Mouse (Mus musculus) embryonic facial prominence, embryonic 11.5 days (tissue): Measurements from ENCODE around the gene Ppp1r14c. TPM values are rescaled to one million over a fixed set of nuclear protein-coding genes. Genes with fewer than 3 reads are reported as not detected.

Source experiments
- ATAC-seq: fragments of 200-750 bp; cut with Nextera tagmentation; replicated peaks from 2 replicates; pipeline ENCODE4 v1.8.0; 2017; ENCODE audit warnings: low read depth; ENCODE audit not compliant: insufficient number of reproducible peaks, low FRiP score, low TSS enrichment
- DNase-seq: peaks from one replicate; pipeline ENCODE4 v3.0.0-alpha.2; 2015; ENCODE audit warnings: low spot score
- H3K27ac ChIP-seq: fragments of 300-500 bp; sonication (generic); replicated peaks from 2 replicates; pipeline ENCODE4 v1.5.1; 2014; ENCODE audit warnings: mild to moderate bottlenecking, low read depth, low read length, control low read depth
- H3K27me3 ChIP-seq: fragments of 300-500 bp; sonication (generic); 2 replicates; pipeline ENCODE4 v1.6.1; 2014; ENCODE audit warnings: mild to moderate bottlenecking, low read length, moderate library complexity, mixed read lengths; ENCODE audit not compliant: control insufficient read depth, insufficient read depth
- H3K36me3 ChIP-seq: fragments of 300-500 bp; sonication (generic); replicated peaks from 2 replicates; pipeline ENCODE4 v1.6.1; 2014; ENCODE audit warnings: low read depth, mild to moderate bottlenecking, low read length, moderate library complexity, mixed read lengths; ENCODE audit not compliant: control insufficient read depth, insufficient read depth
- H3K4me1 ChIP-seq: fragments of 300-500 bp; sonication (generic); 2 replicates; pipeline ENCODE4 v1.6.1; 2014; ENCODE audit warnings: low read length, mixed read lengths; ENCODE audit not compliant: control insufficient read depth, insufficient read depth
- H3K4me2 ChIP-seq: fragments of 300-500 bp; sonication (generic); 2 replicates; pipeline ENCODE4 v1.6.1; 2014; ENCODE audit warnings: low read depth, mild to moderate bottlenecking, control low read depth, low read length, moderate library complexity
- H3K4me3 ChIP-seq: fragments of 300-500 bp; sonication (generic); 2 replicates; pipeline ENCODE4 v1.5.1; 2014; ENCODE audit warnings: low read depth, low read length, control low read depth
- H3K9ac ChIP-seq: fragments of 300-500 bp; sonication (generic); replicated peaks from 2 replicates; pipeline ENCODE4 v1.6.1; 2014; ENCODE audit warnings: mild to moderate bottlenecking, control low read depth, low read length
- H3K9me3 ChIP-seq: fragments of 300-500 bp; sonication (generic); replicated peaks from 2 replicates; pipeline ENCODE4 v1.6.1; 2016; ENCODE audit warnings: mild to moderate bottlenecking, low read length, inconsistent platforms, mixed read lengths; ENCODE audit not compliant: control insufficient read depth
- WGBS: fragments of 180-500 bp; shearing (Covaris S2); extraction: QIAGEN DNeasy Blood & Tissue Kit; methylation state at CpG from one replicate; pipeline ENCODE4 v1.1.7; 2014; 5-methylcytosine and 5-hydroxymethylcytosine counted together
- polyA plus RNA-seq: library from polyadenylated mRNA; unstranded; fragments of >200 nt; fragmentation: Nextera tagmentation; extraction: Ambion mirVana; gene quantifications from 2 replicates; pipeline ENCODE4 v1.2.1, GENCODE M21; 2014

Gene Ppp1r14c
- polyA plus RNA-seq, 1 experiment from 2014 or later, result 4.5 TPM

DNA sequence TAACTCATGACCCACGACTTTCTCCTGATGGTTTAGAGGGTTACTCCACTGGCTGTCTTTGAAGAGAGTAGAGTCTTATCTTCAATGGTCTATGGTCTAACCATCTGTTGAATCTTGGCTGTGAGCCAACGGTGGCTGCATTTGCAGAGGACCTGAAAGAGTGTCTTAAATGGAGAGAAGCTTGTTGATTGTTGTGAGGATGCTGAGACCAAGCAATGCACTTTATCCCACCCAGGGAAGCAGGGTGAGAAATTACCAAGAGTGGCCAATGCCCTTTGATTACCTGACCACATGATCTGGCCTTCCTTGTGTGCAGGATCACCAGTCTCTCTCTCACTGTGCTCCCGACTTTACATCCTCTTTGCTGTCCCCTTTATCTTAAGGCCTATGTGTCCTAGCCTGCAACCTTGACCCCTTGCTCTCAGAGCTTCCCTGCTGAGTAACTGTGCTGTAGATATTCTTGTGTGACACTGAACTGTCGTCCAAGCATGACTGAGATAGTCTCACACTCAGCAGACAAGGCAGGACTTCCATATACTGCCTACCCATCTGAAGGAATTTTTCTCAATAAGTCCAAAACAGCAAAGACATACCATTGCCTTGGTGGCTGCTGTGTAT lies 28.9 kb downstream of the Ppp1r14c start:
- DNase-seq (no peak), ATAC-seq (no peak)
- Histone ChIP-seq H3K9me3 (no peaks in the 10 kb centered on the region), H3K4me3 (no peak overlapping the region), H3K27ac (no peak overlapping the region), H3K4me2 (no peak overlapping the region), H3K27me3 (no peaks in the 10 kb centered on the region), H3K36me3 (no peaks in the 10 kb centered on the region), H3K9ac (no peak overlapping the region), H3K4me1 (no peaks in the 10 kb centered on the region)
- 84% methylated on average over 4 of the region's 4 CpGs for WGBS

DNA sequence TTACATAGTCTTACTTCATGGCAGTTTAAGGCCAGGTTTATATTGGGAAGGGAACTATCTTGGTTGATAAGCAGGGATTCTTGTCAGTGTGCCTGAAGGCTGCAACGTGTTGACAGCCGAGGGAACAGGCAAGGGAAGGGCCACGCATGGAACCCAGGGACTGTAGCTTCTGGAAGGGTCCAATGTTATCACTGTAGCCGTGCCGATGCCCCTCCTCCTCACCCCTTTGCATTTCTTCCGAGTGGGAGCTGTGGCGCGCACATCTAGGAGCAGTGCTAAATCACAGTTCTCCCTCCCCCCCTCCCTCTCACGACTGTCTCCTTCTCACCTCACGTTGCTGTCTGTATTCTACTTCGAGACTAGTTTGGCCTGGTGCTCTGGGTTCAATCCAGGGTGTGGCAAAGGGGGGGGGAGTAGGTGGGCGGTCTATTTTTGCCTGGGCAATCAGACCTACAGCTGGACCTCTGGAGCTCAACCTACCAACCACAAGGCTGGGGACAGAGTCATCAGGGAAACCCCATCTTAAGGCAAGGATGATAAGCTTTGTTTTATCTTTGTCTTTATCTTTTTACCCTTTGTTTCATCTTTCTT lies 29.6 kb downstream of the Ppp1r14c start:
- no peak overlapping the region for H3K4me3 ChIP-seq
- no peak for ATAC-seq
- H3K36me3 ChIP-seq, result no peaks in the 10 kb centered on the region
- no peaks in the 10 kb centered on the region for H3K27me3 ChIP-seq
- no peak for DNase-seq
- H3K9ac ChIP-seq, result no peak overlapping the region
- H3K4me1 ChIP-seq, result no peaks in the 10 kb centered on the region
- 86% methylated on average over 12 of the region's 12 CpGs for WGBS
- H3K27ac ChIP-seq, result no peak overlapping the region
- H3K4me2 ChIP-seq, result no peak overlapping the region
- no peaks in the 10 kb centered on the region for H3K9me3 ChIP-seq

DNA sequence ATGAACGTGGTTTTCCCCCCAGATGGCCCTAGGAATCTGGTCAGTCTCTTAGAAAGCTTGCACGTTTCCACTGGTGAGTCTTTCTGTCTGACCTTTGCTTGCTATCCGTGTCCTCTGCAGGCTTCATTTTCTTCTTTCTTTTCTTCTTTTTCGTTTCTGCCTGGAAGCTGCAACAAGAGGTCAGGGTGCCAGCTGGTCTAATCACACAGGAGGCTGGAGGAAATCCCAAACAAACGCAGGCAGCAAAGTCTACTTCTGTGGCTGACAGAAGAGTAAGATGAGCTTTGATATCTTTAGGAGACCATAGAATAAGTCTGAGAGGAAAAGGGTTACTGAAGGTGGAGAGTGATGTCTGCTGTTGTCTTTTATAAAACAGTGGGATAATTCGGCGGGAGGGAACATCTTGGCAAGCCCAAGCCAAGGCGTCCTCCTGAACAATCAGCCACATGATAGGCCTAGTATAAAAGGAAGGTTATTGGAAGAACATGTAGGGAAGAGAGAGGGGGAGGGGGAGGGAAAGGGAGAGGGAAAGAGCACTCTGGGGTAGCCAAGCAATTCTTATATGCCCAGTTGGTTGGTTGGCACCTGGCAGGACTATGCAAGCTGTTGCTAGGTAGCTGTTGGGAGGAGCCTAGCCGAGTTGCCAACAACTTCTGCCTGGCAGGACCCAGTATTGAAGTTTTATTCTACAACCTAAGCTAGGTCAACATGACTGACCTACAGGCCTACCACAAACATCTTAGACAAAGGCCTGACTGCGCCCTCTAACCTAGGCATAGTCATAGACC lies 30.3 kb downstream of the Ppp1r14c start:
- DNase-seq (no peak), ATAC-seq (no peak)
- WGBS, result 74% methylated on average over 10 of the region's 10 CpGs
- no peaks in the 10 kb centered on the region for H3K4me1 ChIP-seq
- H3K9ac ChIP-seq, result no peak overlapping the region
- no peaks in the 10 kb centered on the region for H3K9me3 ChIP-seq
- H3K36me3 ChIP-seq, result no peaks in the 10 kb centered on the region
- no peaks in the 10 kb centered on the region for H3K27me3 ChIP-seq
- H3K4me3 ChIP-seq, result no peak overlapping the region
- H3K4me2 ChIP-seq, result no peak overlapping the region
- H3K27ac ChIP-seq, result no peak overlapping the region

DNA sequence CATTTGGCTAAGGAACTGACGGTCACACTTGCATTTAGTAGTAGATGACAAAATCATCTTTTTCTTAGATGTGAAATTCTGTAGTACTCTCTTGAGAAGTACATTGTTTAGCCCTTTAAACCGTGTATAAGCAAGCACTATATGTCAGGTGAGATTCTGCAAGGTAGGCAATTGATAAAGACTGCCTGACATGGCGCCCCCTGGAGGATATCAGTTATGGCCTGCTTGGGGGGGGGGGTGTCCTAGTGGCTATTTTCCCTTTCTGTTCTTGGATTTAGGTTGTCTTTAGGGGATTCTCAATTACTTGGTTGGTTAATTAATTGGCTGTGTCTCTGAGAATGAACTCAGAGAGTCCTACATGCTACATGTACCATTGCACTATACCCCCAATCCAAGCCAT lies 31.5 kb downstream of the Ppp1r14c start:
- Histone ChIP-seq H3K4me2 (no peak overlapping the region), H3K9me3 (no peaks in the 10 kb centered on the region), H3K36me3 (no peaks in the 10 kb centered on the region), H3K27ac (no peak overlapping the region), H3K4me3 (no peak overlapping the region), H3K27me3 (no peaks in the 10 kb centered on the region), H3K9ac (no peak overlapping the region), H3K4me1 (no peaks in the 10 kb centered on the region)
- WGBS, result 83% methylated on average over 3 of the region's 3 CpGs
- ATAC-seq (no peak), DNase-seq (no peak)

DNA sequence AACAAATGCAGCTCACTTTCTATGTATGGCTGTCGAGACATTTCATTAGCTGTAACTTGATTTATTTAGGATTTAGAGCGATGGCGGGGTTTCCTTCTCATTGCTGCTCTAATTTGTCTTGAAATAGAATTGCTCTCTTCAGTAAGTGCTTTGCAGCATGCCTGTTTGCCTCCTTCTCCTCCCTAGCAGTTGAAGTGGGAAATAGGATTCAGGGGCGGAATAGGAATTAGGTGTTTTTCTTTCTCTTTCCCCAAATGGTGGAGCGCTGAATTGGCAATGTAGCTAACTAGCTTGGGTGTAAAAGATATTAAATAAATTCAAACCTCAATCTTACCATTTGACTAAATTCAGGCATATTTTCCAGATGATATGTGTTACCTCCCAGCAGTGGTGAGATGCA lies 32.2 kb downstream of the Ppp1r14c start:
- no peak overlapping the region for H3K4me3 ChIP-seq
- no peaks in the 10 kb centered on the region for H3K4me1 ChIP-seq
- no peak for ATAC-seq
- no peaks in the 10 kb centered on the region for H3K36me3 ChIP-seq
- no peaks in the 10 kb centered on the region for H3K9me3 ChIP-seq
- DNase-seq, result no peak
- no peak overlapping the region for H3K9ac ChIP-seq
- H3K27ac ChIP-seq, result no peak overlapping the region
- no peaks in the 10 kb centered on the region for H3K27me3 ChIP-seq
- 89% methylated on average over 5 of the region's 5 CpGs for WGBS
- no peak overlapping the region for H3K4me2 ChIP-seq

GRCm38 (mm10) chr10:3402284-3402683 lies 36.4 kb downstream of the Ppp1r14c start:
- Histone ChIP-seq H3K4me2 (no peak overlapping the region), H3K9ac (no peak overlapping the region), H3K4me3 (no peak overlapping the region), H3K27ac (no peak overlapping the region), H3K9me3 (no peaks in the 10 kb centered on the region), H3K36me3 (no peaks in the 10 kb centered on the region), H3K27me3 (no peaks in the 10 kb centered on the region), H3K4me1 (no peaks in the 10 kb centered on the region)
- ATAC-seq (no peak), DNase-seq (no peak)
- 60% methylated on average over 5 of the region's 5 CpGs for WGBS

DNA sequence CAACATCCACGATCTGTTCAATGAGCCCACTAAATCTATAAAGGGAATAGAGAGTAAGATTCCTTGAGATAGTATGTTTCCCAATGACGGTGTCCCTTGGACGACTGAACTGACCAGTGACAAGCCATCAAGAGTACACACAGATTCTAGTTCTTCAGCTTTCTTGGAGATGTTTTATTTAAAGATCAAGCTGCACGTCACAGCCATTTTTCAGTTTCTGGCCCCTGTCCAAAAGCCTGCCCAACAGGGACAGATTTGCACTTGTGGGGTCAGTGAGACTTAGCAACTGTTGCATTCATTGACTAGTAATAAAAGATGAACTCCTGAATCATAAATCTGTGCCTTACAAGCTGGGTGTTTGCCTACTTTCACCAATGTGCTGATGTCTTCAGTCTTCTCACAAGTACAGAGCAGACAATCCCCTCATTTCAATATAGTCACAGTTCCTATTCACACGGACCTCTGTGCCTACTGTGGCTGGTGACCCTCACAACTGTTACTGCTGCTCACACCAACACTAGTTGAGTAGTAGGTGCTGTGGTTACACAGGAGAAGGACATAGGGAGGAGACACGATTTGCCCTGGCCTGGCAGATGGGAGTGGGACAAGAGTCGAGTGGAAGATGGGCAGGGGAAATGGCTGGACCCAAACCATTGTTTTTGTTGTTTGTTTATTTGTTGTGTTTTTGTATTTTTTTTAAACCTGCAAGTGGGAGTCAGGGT lies 37.7 kb downstream of the Ppp1r14c start:
- Histone ChIP-seq H3K4me3 (no peak overlapping the region), H3K4me1 (no peaks in the 10 kb centered on the region), H3K27ac (no peak overlapping the region), H3K36me3 (no peaks in the 10 kb centered on the region), H3K9me3 (no peaks in the 10 kb centered on the region), H3K4me2 (no peak overlapping the region), H3K9ac (no peak overlapping the region), H3K27me3 (no peaks in the 10 kb centered on the region)
- 80% methylated on average over 7 of the region's 7 CpGs for WGBS
- ATAC-seq (no peak), DNase-seq (no peak)

GRCm38 (mm10) chr10:3404362-3404761 lies 38.5 kb downstream of the Ppp1r14c start:
- no peaks in the 10 kb centered on the region for H3K4me1 ChIP-seq
- no peak for ATAC-seq
- no peak overlapping the region for H3K4me2 ChIP-seq
- no peaks in the 10 kb centered on the region for H3K36me3 ChIP-seq
- no peak for DNase-seq
- H3K4me3 ChIP-seq, result no peak overlapping the region
- no peaks in the 10 kb centered on the region for H3K9me3 ChIP-seq
- H3K9ac ChIP-seq, result no peak overlapping the region
- no peaks in the 10 kb centered on the region for H3K27me3 ChIP-seq
- 91% methylated on average over 4 of the region's 4 CpGs for WGBS
- no peak overlapping the region for H3K27ac ChIP-seq
